Mouse (Mus musculus) lung, adult 18-20 months (tissue): Measurements from ENCODE around the gene Gnb1l.
"Not testable (repeated sequence)": the region's sequence is repeated elsewhere in the genome, so short reads cannot be mapped to it uniquely, and the experiment has no call there.

Experiments
- DNase-seq, 2 experiments: peaks; one replicate each; pipeline ENCODE4 v3.0.0; 2022; ENCODE audit warnings: mixed read lengths in 2 of 2

Gnb1l gene

DNA sequence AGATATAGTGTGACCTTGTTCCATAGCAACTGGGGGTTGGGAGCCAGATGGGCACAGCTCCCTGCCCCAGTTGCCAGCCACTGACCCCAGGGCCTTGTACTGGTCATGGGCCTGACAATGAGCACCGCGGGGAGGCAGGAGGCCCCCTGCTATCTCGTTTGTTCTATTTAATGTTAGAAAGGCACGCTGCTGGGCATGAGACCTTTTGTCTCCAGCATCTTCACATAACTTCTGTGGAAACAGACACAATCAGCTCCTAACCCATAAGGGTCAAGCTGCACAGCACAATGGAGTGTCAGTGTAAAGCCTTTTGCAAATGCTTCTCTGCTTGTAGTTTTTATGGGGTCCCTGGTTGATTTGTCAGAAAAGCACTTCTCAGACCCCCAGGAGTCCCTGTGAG, 14.1 kb upstream of the Gnb1l start:
- no peak for DNase-seq

DNA sequence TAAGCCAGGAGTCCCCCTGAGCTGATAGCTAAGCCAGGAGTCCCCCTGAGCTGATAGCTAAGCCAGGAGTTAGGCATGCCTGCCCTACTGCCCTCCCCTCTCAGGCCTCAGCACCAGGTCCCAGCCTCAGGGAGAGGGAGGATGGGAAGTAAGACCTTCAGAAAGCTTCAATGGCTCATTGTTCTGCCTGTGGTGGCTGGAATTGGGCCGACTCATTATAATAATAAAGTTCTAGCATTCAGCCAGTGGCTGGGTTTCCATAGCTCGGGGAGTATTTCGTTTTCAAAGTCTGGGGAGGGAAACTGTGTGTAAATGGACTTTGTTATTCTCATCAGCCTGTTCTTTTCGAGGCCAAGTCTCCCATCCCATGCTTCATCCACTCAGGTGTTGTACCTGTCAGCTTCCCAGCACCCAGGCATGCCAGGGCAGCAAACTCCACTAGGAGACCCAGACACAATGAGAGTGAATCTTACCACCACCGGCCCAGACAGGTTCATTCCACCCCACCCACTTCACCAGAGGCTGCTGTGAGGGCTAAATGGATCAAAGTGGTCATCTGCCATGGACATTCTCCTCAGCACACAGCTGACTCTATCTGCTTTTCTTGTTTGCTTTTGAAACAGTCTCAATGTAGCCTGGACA, 13.6 kb upstream of the Gnb1l start:
- no peak for DNase-seq

DNA sequence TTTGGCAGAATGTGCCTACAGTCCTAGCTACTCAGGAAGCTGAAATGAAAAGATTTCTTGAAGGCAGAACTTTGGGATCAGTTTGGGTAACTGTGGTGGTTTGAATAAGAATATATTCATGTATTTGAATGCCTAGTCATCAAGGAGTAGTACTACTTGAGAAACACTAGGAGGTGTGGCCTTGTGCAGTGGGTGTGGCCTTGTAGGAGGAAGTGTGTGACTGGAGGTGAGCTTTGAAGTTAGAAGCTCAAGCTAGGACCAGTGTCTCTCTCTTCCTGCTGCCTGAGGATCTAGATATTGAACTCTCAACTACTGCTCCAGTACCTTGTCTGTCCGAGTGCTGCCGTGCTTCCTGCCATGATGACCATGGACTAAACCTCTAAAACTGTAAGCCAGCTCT, 12.4 kb upstream of the Gnb1l start:
- DNase-seq, result no peak

GRCm38 (mm10) chr16:18490281-18490680, 8.2 kb upstream of the Gnb1l start:
- no peak for DNase-seq

- DNase-seq, result no peak
Measured at GRCm38 (mm10) chr16:18490894-18491293, 7.6 kb upstream of the Gnb1l start.

- DNase-seq, result no peak
Measured at GRCm38 (mm10) chr16:18497865-18498515, 523 bp upstream of the Gnb1l start.

GRCm38 (mm10) chr16:18498996-18499395, 483 bp downstream of the Gnb1l start:
- DNase-seq, result peak in 1 of 2 experiments; percentile 24

- DNase-seq, result no peak
Measured at GRCm38 (mm10) chr16:18501531-18501930, 3.0 kb downstream of the Gnb1l start.

DNA sequence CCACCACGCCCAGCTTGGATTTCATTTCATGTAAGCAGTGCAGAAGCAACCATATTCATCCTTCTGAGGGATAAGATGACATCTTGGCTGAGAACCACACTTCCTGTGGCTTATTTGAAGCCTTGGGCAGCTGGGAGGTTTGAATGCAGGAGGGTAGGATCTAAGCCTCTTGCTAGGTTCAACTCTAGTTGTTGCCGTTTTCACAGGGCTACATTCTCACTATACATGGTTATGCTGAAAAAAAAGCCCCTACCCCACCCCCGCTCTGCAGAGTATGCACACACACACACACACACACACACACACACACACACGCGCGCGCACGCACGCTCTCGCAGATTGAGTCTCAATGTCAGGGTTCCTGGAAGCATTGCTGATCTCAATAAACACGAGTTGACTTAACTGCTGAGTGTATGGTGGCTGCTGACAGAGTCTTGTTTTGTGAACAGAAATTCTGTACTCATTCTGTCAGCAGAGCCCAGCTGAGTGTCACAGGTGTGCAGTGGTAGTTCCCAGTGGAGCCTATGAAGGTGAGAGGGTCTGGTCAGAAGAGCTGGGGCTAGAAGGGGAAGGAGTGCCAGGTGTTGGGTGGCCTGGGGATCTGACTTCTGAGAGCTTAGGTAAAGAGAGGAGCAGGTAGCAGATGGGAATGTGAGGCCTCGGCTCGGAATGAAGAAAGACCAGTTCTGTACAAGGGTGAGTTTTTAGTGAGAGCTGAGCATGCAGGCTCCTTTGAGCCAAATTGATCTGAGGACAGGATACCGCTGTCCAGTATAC, 5.2 kb downstream of the Gnb1l start:
- no peak for DNase-seq

DNA sequence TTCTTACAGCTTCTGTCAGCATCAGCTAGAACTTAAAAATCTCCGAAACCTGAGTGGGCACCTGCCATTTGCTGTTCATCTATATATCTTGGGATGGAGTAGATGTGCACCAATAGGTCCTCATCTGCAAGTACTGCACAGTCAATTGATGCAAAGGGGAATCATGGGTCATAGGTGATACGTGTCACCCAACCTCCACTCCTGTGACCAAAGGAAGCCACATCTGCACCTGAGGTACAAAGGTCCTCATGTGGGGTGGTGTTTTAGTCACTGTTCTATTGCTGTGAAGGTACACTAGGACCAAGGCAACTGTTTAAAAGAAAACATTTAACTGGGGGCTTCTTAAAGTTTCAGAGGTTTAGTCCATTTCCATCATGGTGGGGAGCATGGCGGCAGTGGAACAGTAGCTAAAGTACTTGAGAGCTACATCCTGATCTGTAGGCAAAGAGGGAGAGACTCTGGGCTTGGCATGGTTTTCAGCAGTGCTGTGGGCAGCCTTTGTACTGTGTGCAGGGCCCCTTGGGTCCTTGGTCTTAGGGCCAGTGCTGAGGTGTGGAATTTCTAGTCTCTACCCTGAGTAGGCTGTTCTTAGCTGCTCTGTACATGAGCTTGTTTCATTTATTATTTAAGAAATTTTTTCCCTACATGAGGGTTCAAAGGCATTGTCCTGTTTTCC, 8.1 kb downstream of the Gnb1l start:
- no peak for DNase-seq

- no peak for DNase-seq
Measured at GRCm38 (mm10) chr16:18507200-18507549, 8.7 kb downstream of the Gnb1l start.

DNA sequence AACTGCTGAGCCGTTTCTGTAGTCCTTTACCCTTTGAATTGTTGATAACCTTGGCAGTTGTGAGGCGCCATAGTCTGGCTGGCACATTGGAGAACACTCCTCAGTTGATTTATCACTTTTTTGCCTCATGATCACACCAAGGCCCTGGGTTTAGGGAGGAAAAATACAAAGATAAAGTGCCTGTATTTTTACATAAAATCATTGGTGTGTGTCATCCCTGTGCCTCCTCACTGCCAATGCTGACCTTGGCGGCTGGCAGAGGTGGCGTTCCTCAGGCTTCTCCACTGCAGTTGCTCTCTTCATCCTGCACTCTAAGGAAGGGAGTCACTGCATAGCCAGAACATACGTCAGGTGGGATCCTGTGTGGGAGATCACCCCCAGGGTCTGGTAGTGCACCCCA, 13.2 kb downstream of the Gnb1l start:
- DNase-seq, result no peak

DNA sequence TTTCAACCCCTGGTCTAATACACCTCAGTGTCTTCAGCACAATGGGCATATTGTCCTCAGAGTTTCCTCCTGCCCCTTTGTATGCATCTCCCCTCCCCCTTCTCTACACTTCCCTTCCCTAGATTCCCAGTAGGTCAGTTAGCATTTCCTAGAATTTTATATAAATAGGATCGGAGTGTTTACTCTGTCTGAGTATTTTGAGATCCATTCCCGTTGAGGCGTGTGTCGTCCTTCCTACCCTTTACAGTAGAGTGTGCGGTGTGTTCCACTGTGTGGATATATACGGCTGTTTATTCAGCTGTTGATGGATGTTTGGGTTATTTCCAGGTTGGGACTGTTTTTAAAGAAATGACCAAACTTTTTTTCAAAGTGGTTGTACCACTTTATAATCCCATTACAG, 15.0 kb downstream of the Gnb1l start:
- no peak for DNase-seq

- peak in 1 of 2 experiments; percentile 22 for DNase-seq
Measured at GRCm38 (mm10) chr16:18518091-18518490, 19.6 kb downstream of the Gnb1l start.

DNA sequence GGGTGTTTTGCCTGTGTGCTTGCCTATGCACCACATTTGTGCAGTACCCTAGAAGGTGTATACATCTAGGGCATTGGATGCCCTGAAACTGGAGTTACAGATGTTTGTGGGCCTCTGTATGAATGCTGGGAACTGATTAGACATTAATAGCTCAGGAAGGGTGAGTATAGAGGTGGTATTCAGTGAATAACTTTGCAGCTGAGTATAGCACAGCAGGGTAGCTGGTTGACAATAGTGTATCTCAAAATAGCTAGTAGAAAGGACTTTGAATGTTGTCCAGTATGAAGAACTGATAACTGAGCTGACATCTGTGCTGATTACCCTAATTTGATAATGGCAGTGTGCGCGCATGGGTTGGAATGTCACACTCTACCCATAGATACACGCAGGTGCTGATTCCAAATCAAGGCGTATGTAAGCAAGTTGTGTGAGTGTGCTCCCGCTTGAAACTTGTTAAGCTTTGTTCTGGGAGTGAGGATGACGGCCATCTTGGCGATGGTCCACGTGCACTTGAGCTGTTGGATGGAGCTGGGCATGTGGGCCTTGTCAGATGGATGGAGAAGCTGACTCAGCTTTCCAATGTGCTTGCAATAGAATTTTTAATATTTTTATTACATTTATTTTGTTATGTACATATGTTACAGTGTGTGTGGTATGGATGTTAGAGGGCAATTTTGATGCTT, 25.2 kb downstream of the Gnb1l start:
- no peak for DNase-seq

DNA sequence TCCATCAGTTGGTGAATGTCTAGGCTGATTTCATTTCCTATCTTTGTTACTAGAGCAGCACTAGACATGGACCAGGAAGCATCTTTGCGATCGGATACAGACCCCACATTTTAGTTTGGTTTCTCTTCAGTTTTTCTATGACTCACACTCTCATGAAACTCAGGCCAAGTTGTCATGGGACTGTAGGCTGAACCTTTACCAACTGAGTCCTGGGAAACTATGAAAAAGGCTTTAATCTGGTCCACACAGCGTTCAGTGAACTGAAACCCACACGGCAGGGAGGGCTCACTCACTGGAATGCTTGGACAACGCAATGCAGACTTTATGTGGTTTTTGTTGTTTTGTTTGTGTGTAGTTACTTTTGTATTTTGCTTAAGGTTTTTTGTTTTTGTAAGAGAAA, 30.1 kb downstream of the Gnb1l start:
- DNase-seq, result no peak

DNA sequence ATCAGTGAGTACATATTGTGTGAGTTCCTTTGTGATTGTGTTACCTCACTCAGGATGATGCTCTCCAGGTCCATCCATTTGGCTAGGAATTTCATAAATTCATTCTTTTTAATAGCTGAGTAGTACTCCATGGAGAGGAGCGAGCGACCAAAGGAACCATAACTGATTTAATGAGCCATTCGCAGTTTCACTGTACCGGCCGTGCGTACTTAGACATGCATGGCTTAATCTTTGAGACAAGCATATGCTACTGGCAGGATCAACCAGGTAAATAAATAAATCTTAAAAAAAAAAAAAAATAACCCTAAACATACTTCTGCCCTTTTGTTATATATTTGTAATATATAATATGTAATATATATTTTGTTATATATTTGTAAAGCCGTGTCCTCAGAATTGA, 34.5 kb downstream of the Gnb1l start:
- not testable (repeated sequence) for DNase-seq

GRCm38 (mm10) chr16:18537407-18537990, 39.0 kb downstream of the Gnb1l start:
- no peak for DNase-seq

DNA sequence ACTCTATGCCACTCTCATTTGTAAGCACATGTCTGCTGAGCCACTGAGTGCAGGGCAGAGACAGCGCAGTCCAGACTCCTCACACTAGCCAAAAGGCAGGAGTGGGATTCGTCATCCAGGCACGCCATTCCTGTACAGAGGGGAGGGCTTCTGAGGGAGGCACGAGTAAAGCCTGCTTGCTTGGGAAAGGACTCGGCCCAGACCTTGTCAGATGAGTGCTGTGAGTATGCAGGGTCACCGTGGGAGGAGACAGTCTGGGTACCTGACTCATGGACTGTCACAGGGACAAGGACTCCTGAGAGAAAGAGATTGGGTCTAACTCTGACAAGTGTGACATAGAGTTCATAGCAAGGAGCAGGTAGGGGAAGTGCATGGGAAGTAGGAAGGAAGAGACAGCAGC, 40.8 kb downstream of the Gnb1l start:
- DNase-seq, result no peak

- no peak for DNase-seq
Measured at GRCm38 (mm10) chr16:18543151-18543829, 44.8 kb downstream of the Gnb1l start.

GRCm38 (mm10) chr16:18547891-18548290, 49.4 kb downstream of the Gnb1l start:
- no peak for DNase-seq

GRCm38 (mm10) chr16:18551604-18552003, 53.1 kb downstream of the Gnb1l start:
- DNase-seq, result no peak
